Mouse (Mus musculus) liver, adult 2 months (tissue): ENCODE results near the gene Rnf111.

Source experiments
- CTCF ChIP-seq: fragments of 200-500 bp; IDR thresholded peaks from 2 replicates; pipeline ENCODE4 v1.5.1; 2011; ENCODE audit warnings: low read depth, low read length, control low read depth
- POLR2A ChIP-seq: fragments of 200-500 bp; IDR thresholded peaks from 2 replicates; pipeline ENCODE4 v1.6.1; 2011; ENCODE audit warnings: low read length, control low read depth; ENCODE audit not compliant: insufficient read depth; ENCODE audit errors: extremely low read depth

DNA sequence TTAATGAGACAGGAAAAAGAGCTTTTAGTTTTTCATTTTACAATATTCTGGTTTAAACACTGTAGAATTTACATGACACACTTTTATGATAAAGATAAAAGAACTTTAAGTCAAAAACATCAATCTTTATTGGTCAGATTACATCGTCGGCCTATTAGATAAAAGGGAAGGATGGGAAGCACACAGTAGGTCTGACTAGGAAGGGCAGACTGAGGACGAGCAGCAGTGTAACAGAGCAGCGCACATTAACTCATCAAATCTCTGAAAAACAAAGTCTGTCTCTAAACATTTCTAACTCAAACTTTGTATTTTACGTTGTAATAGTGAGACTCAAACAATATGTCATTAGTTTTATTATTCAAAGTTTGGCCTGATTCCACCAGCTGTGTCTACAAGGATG lies 54.5 kb downstream of the Rnf111 start:
- no peak for TF ChIP-seq POLR2A
- no peak for TF ChIP-seq CTCF
